8 mouse cellular contexts compared by ENCODE assay signal in genomic region chr17:31541460-31541831, GRCm38 (mm10). TPM values are rescaled to one million over a fixed set of nuclear protein-coding genes. Genes with fewer than 3 reads are reported as not detected.
DNase-seq lines count a peak whose midpoint lies in the region; ATAC-seq lines count a peak whose summit lies in the region.

No protein-coding gene starts in this region.

- no peaks in the 10 kb centered on the region for H3K36me3 ChIP-seq in embryonic facial prominence, embryonic 11.5 days (replicated peaks; ENCODE audit: control insufficient read depth, insufficient read depth, low read depth, low read length)
- no peaks in the 10 kb centered on the region for H3K36me3 ChIP-seq in intestine, embryonic 15.5 days
- H3K36me3 ChIP-seq in neural tube, embryonic 12.5 days, result no peaks in the 10 kb centered on the region

- no peaks in the 10 kb centered on the region for H3K9me3 ChIP-seq in embryonic facial prominence, embryonic 11.5 days (replicated peaks; ENCODE audit: control insufficient read depth, low read length)
- no peaks in the 10 kb centered on the region for H3K9me3 ChIP-seq in intestine, embryonic 15.5 days
- H3K9me3 ChIP-seq in neural tube, embryonic 12.5 days, result no peaks in the 10 kb centered on the region

- H3K27me3 ChIP-seq in embryonic facial prominence, embryonic 11.5 days (ENCODE audit: control insufficient read depth, insufficient read depth, low read length), result no peaks in the 10 kb centered on the region
- H3K27me3 ChIP-seq in intestine, embryonic 15.5 days (replicated peaks), result no peaks in the 10 kb centered on the region
- no peaks in the 10 kb centered on the region for H3K27me3 ChIP-seq in neural tube, embryonic 12.5 days (replicated peaks)

- H3K4me3 ChIP-seq in embryonic facial prominence, embryonic 11.5 days (ENCODE audit: low read depth, low read length), result no peak overlapping the region
- no peak overlapping the region for H3K4me3 ChIP-seq in intestine, embryonic 15.5 days (replicated peaks)
- H3K4me3 ChIP-seq in neural tube, embryonic 12.5 days, result no peak overlapping the region

- H3K27ac ChIP-seq in embryonic facial prominence, embryonic 11.5 days (replicated peaks; ENCODE audit: low read depth, low read length), result no peak overlapping the region; the same call in 1 of the 2 replicates
- H3K27ac ChIP-seq in intestine, embryonic 15.5 days, result 0 out of 2 replicates have a peak overlapping the region, but pooled peaks have one; percentile 19
- peak overlapping the region; percentile 47 for H3K27ac ChIP-seq in neural tube, embryonic 12.5 days

- no peak overlapping the region for H3K4me2 ChIP-seq in embryonic facial prominence, embryonic 11.5 days (ENCODE audit: low read depth, low read length)
- H3K4me2 ChIP-seq in intestine, embryonic 15.5 days (replicated peaks), result no peak overlapping the region
- H3K4me2 ChIP-seq in neural tube, embryonic 12.5 days (replicated peaks), result no peak overlapping the region

- H3K4me1 ChIP-seq in embryonic facial prominence, embryonic 11.5 days (ENCODE audit: control insufficient read depth, insufficient read depth, low read length), result no peaks in the 10 kb centered on the region
- peaks cover 7% of the 10 kb centered on the region; the same call in 1 of the 2 replicates for H3K4me1 ChIP-seq in intestine, embryonic 15.5 days (replicated peaks)
- H3K4me1 ChIP-seq in neural tube, embryonic 12.5 days, result peaks cover 14% of the 10 kb centered on the region

- no peak overlapping the region for H3K9ac ChIP-seq in embryonic facial prominence, embryonic 11.5 days (replicated peaks; ENCODE audit: low read length)
- H3K9ac ChIP-seq in intestine, embryonic 15.5 days, result no peak overlapping the region
- no peak overlapping the region for H3K9ac ChIP-seq in neural tube, embryonic 12.5 days

- 39% methylated on average over 6 of the region's 6 CpGs for WGBS in embryonic facial prominence, embryonic 11.5 days
- 38% methylated on average over 6 of the region's 6 CpGs for WGBS in intestine, embryonic 15.5 days
- WGBS in neural tube, embryonic 12.5 days, result 15% methylated on average over 6 of the region's 6 CpGs

- DNase-seq in layer of hippocampus, adult 9-11 months, result peak; percentile 69
- DNase-seq in layer of hippocampus, adult 11-12 months (ENCODE audit: low spot score), result no peak
- DNase-seq in embryonic facial prominence, embryonic 11.5 days (ENCODE audit: low spot score), result peak; percentile 66
- DNase-seq in T-cell, adult 2 months (ENCODE audit: low spot score), result no peak
- DNase-seq in right cerebral cortex, postnatal 4 days, result no peak
- DNase-seq in retina, embryonic 14.5 days (ENCODE audit: low spot score), result no peak

- ATAC-seq in embryonic facial prominence, embryonic 11.5 days (replicated peaks; ENCODE audit: insufficient number of reproducible peaks, low FRiP score, low TSS enrichment, low read depth), result no peak
- ATAC-seq in intestine, embryonic 15.5 days, result no peak
- ATAC-seq in neural tube, embryonic 12.5 days (ENCODE audit: low FRiP score, low read depth), result peak; percentile 61; the same call in 1 of the 2 replicates

RNA-seq across cellular contexts. Expression of gene Ndufv3, which starts 21.5 kb away (rescaled TPM):
- 206 and 237 TPM in 2 replicates for polyA plus RNA-seq in embryonic facial prominence, embryonic 11.5 days (2014; fragmentation: Nextera tagmentation; extraction: Ambion mirVana)
- 404 and 457 TPM in 2 replicates for polyA plus RNA-seq in intestine, embryonic 15.5 days (2015; fragmentation: Nextera tagmentation; extraction: Ambion mirVana)
- polyA plus RNA-seq in neural tube, embryonic 12.5 days (2016; fragmentation: Nextera tagmentation; extraction: Ambion mirVana), result 314 and 332 TPM in 2 replicates

RNA-seq across cellular contexts. Expression of gene Wdr4, which starts 21.7 kb away (rescaled TPM):
- polyA plus RNA-seq in embryonic facial prominence, embryonic 11.5 days (2014; fragmentation: Nextera tagmentation; extraction: Ambion mirVana), result 34.6 and 37.2 TPM in 2 replicates
- polyA plus RNA-seq in intestine, embryonic 15.5 days (2015; fragmentation: Nextera tagmentation; extraction: Ambion mirVana), result 45.3 and 47.0 TPM in 2 replicates
- 36.4 and 38.4 TPM in 2 replicates for polyA plus RNA-seq in neural tube, embryonic 12.5 days (2016; fragmentation: Nextera tagmentation; extraction: Ambion mirVana)

RNA-seq across cellular contexts. Expression of gene Pknox1, which starts 23.1 kb away (rescaled TPM):
- 24.2 and 27.9 TPM in 2 replicates for polyA plus RNA-seq in embryonic facial prominence, embryonic 11.5 days (2014; fragmentation: Nextera tagmentation; extraction: Ambion mirVana)
- polyA plus RNA-seq in intestine, embryonic 15.5 days (2015; fragmentation: Nextera tagmentation; extraction: Ambion mirVana), result 28.5 and 29.8 TPM in 2 replicates
- 42.3 and 45.2 TPM in 2 replicates for polyA plus RNA-seq in neural tube, embryonic 12.5 days (2016; fragmentation: Nextera tagmentation; extraction: Ambion mirVana)

Comparison
In these comparisons a context has a peak if more than half of its experiments do, and no peak if none do; other contexts are left out.
1. DNase-seq: peak in layer of hippocampus, adult 9-11 months (single experiment) and embryonic facial prominence, embryonic 11.5 days (single experiment); none in layer of hippocampus, adult 11-12 months (single experiment), T-cell, adult 2 months (single experiment), right cerebral cortex, postnatal 4 days (single experiment) and retina, embryonic 14.5 days (single experiment).